8 mouse cellular contexts compared by ENCODE assay signal in genomic region chr11:40755109-40755627, GRCm38 (mm10). TPM values are rescaled to one million over a fixed set of nuclear protein-coding genes. Genes with fewer than 3 reads are reported as not detected.
A peak's percentile ranks its signal among the peaks of the same experiment; 100 is the strongest.
DNase-seq lines count a peak whose midpoint lies in the region; ATAC-seq and TF ChIP-seq lines count a peak whose summit lies in the region.

Gene Ccng1 (minus strand): TSS chr11:40755311.

- peak within 1 kb of the TSS; percentile 80 for H3K9ac ChIP-seq in embryonic facial prominence, embryonic 14.5 days (ENCODE audit: low read depth, low read length)
- H3K9ac ChIP-seq in heart, adult 2 months (ENCODE audit: low read depth, low read length): peak within 1 kb of the TSS; percentile 94
- H3K9ac ChIP-seq in limb, embryonic 13.5 days: peak within 1 kb of the TSS; percentile 85
- peak within 1 kb of the TSS; percentile 89 for H3K9ac ChIP-seq in midbrain, embryonic 16.5 days (ENCODE audit: low read depth, low read length)

- peaks cover 10% of the 10 kb centered on the region for H3K4me1 ChIP-seq in embryonic facial prominence, embryonic 14.5 days (ENCODE audit: control insufficient read depth, insufficient read depth, low read length)
- peaks cover 1% of the 10 kb centered on the region for H3K4me1 ChIP-seq in heart, adult 2 months (ENCODE audit: control insufficient read depth, insufficient read depth, low read length)
- peaks cover 18% of the 10 kb centered on the region for H3K4me1 ChIP-seq in limb, embryonic 13.5 days
- peaks cover 11% of the 10 kb centered on the region; the same call in 1 of the 2 replicates for H3K4me1 ChIP-seq in midbrain, embryonic 16.5 days (ENCODE audit: control insufficient read depth, insufficient read depth, low read length)

- no peak for TF ChIP-seq CTCF in heart, adult 2 months (IDR thresholded peaks at IDR 0.05)

- no peaks in the 10 kb centered on the region for H3K9me3 ChIP-seq in embryonic facial prominence, embryonic 14.5 days (ENCODE audit: control insufficient read depth, low read length)
- H3K9me3 ChIP-seq in limb, embryonic 13.5 days: no peaks in the 10 kb centered on the region
- no peaks in the 10 kb centered on the region for H3K9me3 ChIP-seq in midbrain, embryonic 16.5 days (replicated peaks; ENCODE audit: control insufficient read depth, low read length, poor library complexity, severe bottlenecking)

- H3K4me2 ChIP-seq in embryonic facial prominence, embryonic 14.5 days (ENCODE audit: low read depth, low read length): peak within 1 kb of the TSS; percentile 70
- peak within 1 kb of the TSS; percentile 84 for H3K4me2 ChIP-seq in limb, embryonic 13.5 days (replicated peaks)
- H3K4me2 ChIP-seq in midbrain, embryonic 16.5 days (ENCODE audit: low read length): peak within 1 kb of the TSS; percentile 89

- 0% methylated on average over 11 of the region's 25 CpGs for WGBS in embryonic facial prominence, embryonic 14.5 days
- under 1% methylated on average over 25 of the region's 25 CpGs for WGBS in heart, adult 2 months
- 0% methylated on average over 25 of the region's 25 CpGs for WGBS in limb, embryonic 13.5 days
- under 1% methylated on average over 25 of the region's 25 CpGs for WGBS in midbrain, embryonic 16.5 days

- H3K36me3 ChIP-seq in embryonic facial prominence, embryonic 14.5 days (ENCODE audit: control insufficient read depth, insufficient read depth, low read length): peaks cover 22% of the 10 kb centered on the region; the same call in 1 of the 2 replicates
- H3K36me3 ChIP-seq in heart, adult 2 months (ENCODE audit: control insufficient read depth, insufficient read depth, low read length): peaks cover 31% of the 10 kb centered on the region
- H3K36me3 ChIP-seq in limb, embryonic 13.5 days: peaks cover 7% of the 10 kb centered on the region
- H3K36me3 ChIP-seq in midbrain, embryonic 16.5 days (ENCODE audit: control insufficient read depth, insufficient read depth, low read length): no peaks in the 10 kb centered on the region

- peak; percentile 61; the same call in 1 of the 2 replicates for TF ChIP-seq EP300 in heart, adult 2 months (IDR thresholded peaks at IDR 0.05; ENCODE audit: insufficient read depth, low read depth, low read length)

- peak; percentile 98 for TF ChIP-seq POLR2A in heart, adult 2 months (IDR thresholded peaks at IDR 0.05; ENCODE audit: insufficient read depth, low read depth, low read length)

- H3K27me3 ChIP-seq in embryonic facial prominence, embryonic 14.5 days (replicated peaks; ENCODE audit: control insufficient read depth, insufficient read depth, low read length): no peaks in the 10 kb centered on the region
- H3K27me3 ChIP-seq in heart, adult 2 months (ENCODE audit: control insufficient read depth, insufficient read depth, low read length): no peaks in the 10 kb centered on the region
- no peaks in the 10 kb centered on the region; the same call in 1 of the 2 replicates for H3K27me3 ChIP-seq in limb, embryonic 13.5 days
- H3K27me3 ChIP-seq in midbrain, embryonic 16.5 days (ENCODE audit: control insufficient read depth, insufficient read depth, low read depth, low read length): no peaks in the 10 kb centered on the region

- peak within 1 kb of the TSS; percentile 80 for H3K4me3 ChIP-seq in embryonic facial prominence, embryonic 14.5 days (ENCODE audit: low read depth, low read length)
- H3K4me3 ChIP-seq in heart, adult 2 months: peak within 1 kb of the TSS; percentile 86
- peak within 1 kb of the TSS; percentile 79 for H3K4me3 ChIP-seq in limb, embryonic 13.5 days
- H3K4me3 ChIP-seq in midbrain, embryonic 16.5 days (ENCODE audit: low read depth, low read length): peak within 1 kb of the TSS; percentile 89

- H3K27ac ChIP-seq in embryonic facial prominence, embryonic 14.5 days (replicated peaks; ENCODE audit: low read depth, low read length): peak within 1 kb of the TSS; percentile 68
- peak within 1 kb of the TSS; percentile 97 for H3K27ac ChIP-seq in heart, adult 2 months
- no peak within 1 kb of the TSS for H3K27ac ChIP-seq in limb, embryonic 13.5 days
- peak within 1 kb of the TSS; percentile 61 for H3K27ac ChIP-seq in midbrain, embryonic 16.5 days (ENCODE audit: low read length)

- intact Hi-C loops in heart, adult 2 months (cut with DNase I): loop anchor here (1.0 to 2.0 kb wide), 2 partner anchors 22 to 63 kb away; partner anchors contain the start of genes Hmmr and Nudcd2

- ATAC-seq in embryonic facial prominence, embryonic 14.5 days (ENCODE audit: low read depth): peak; percentile 99
- ATAC-seq in limb, embryonic 13.5 days (ENCODE audit: low FRiP score, low read depth): peak; percentile 99
- ATAC-seq in midbrain, embryonic 16.5 days: peak; percentile 99

- DNase-seq in 3T3-L1 (ENCODE audit: low read depth, low spot score): peak; percentile 99
- DNase-seq in adrenal gland, postnatal 4 days (ENCODE audit: low spot score in 2 of 2): peak; percentile 57 to 85
- DNase-seq in embryonic facial prominence, embryonic 14.5 days (ENCODE audit: low spot score): peak; percentile 98
- peak; percentile 90 to 95 for DNase-seq in heart, adult 2 months
- peak; percentile 96 to 97 for DNase-seq in kidney, adult 8-10 months
- DNase-seq in spleen, postnatal 14 days (ENCODE audit: low spot score in 2 of 2): peak; percentile 73 to 81

- H3K79me2 ChIP-seq in heart, adult 2 months (replicated peaks; ENCODE audit: control insufficient read depth, insufficient read depth, low read length): no peaks in the 10 kb centered on the region

RNA-seq across cellular contexts. Expression of gene Ccng1, which starts in this region (rescaled TPM):
- 10 to 100 TPM; 47.3 to 47.7 TPM for total RNA-seq in adrenal gland, postnatal 4 days (2021)
- 69.3 and 85.7 TPM in 2 replicates for polyA plus RNA-seq in embryonic facial prominence, embryonic 14.5 days (2014; fragmentation: Nextera tagmentation; extraction: Ambion mirVana)
- total RNA-seq in heart, adult 2 months (2021): 100 to 1,000 TPM; 428 to 489 TPM
- 137 and 314 TPM in 2 replicates for polyA plus RNA-seq in heart, adult 2 months (2012; rRNA removed)
- polyA plus RNA-seq in limb, embryonic 13.5 days (2015; fragmentation: Nextera tagmentation; extraction: Ambion mirVana): 31.7 and 35.5 TPM in 2 replicates
- polyA plus RNA-seq in midbrain, embryonic 16.5 days (2015; fragmentation: Nextera tagmentation; extraction: Ambion mirVana): 39.2 and 39.8 TPM in 2 replicates

Comparison
In these comparisons a context has a peak if more than half of its experiments do, and no peak if none do; other contexts are left out.
1. RNA of gene Ccng1 (total RNA-seq): 428 to 489 TPM in heart, adult 2 months; 47.3 to 47.7 TPM in adrenal gland, postnatal 4 days; every median in the first group is over 4 times any median in the second.
2. Peak in every context shown above with its lines, with median percentiles within 50 percentile points of each other: DNase-seq, ATAC-seq, H3K4me2 ChIP-seq, H3K4me3 ChIP-seq and H3K9ac ChIP-seq.